Mouse (Mus musculus) lung, postnatal 25 days (tissue): ENCODE measurements around the gene Rap1a.

Source experiments
- DNase-seq: peaks from one replicate; pipeline ENCODE4 v3.0.0; 2022; ENCODE audit warnings: low spot score

Rap1a gene

GRCm38 (mm10) chr3:105687324-105688060, 113.6 kb downstream of the Rap1a start, which contains the start of gene Ddx20:
Gene Ddx20, minus strand, starts transcription at chr3:105687574.
- peak; percentile 98 for DNase-seq

- DNase-seq, result no peak
Measured at GRCm38 (mm10) chr3:105686394-105687323, 114.5 kb downstream of the Rap1a start.

GRCm38 (mm10) chr3:105680346-105680745, 120.8 kb downstream of the Rap1a start:
- no peak for DNase-seq
